In the genomic region with DNA sequence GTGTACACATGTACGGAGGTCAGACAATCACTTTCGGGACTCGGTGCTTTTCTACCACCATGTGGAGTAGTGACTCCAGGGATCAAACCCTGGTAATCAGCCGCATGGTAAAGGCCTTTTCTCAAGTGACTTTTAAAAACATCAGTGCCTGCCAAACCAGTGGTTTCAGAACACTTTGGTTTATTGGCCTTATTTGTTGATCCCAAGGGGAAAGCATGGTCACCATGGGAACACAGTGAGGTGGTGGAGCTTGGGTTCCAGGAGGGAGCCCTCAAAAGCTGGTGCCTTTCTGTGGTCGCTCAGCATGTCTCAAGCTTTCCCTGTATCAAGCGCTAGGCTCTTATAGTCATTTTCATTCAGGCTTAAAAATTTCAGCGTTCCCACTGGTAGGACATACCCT, we compare ENCODE assay signal across 18 mouse cellular contexts.
DNase-seq lines count a peak whose midpoint lies in the region; ATAC-seq and TF ChIP-seq lines count a peak whose summit lies in the region.
"Had no signal": no experiment of that assay in that cellular context is flagged by ENCODE, and none has a peak within 500 bp of the region (broad histone marks: within the 10 kb centered on the region; RNA-seq: fewer than 3 reads in every experiment).

No protein-coding gene starts in this region.

- no peaks in the 10 kb centered on the region for H3K27me3 ChIP-seq in kidney, embryonic 14.5 days (ENCODE audit: control insufficient read depth, insufficient read depth, low read length)
- H3K27me3 ChIP-seq: hindbrain, embryonic 15.5 days; limb, embryonic 15.5 days; neural tube, embryonic 13.5 days had no signal

- no peak overlapping the region for H3K4me3 ChIP-seq in gastrocnemius, adult 2 months
- no peak overlapping the region for H3K4me3 ChIP-seq in kidney, embryonic 14.5 days (ENCODE audit: low read length)
- no peak overlapping the region for H3K4me3 ChIP-seq in lung, adult 2 months (replicated peaks; ENCODE audit: extremely low read depth, low read depth, low read length)
- H3K4me3 ChIP-seq: forebrain, embryonic 13.5 days; hindbrain, embryonic 15.5 days; limb, embryonic 15.5 days; midbrain, embryonic 12.5 days; neural tube, embryonic 13.5 days had no signal

- WGBS in kidney, embryonic 14.5 days = 76% methylated on average over 7 of the region's 7 CpGs
- 75% methylated on average over 7 of the region's 7 CpGs for WGBS in lung, adult 2 months

- 0 out of 2 replicates have a peak, but pooled peaks cover 9% of the 10 kb centered on the region for H3K4me1 ChIP-seq in kidney, embryonic 14.5 days (ENCODE audit: control insufficient read depth, insufficient read depth, low read length)
- H3K4me1 ChIP-seq in lung, adult 2 months (ENCODE audit: control insufficient read depth, insufficient read depth, low read length) = peaks cover 35% of the 10 kb centered on the region
- H3K4me1 ChIP-seq: forebrain, embryonic 13.5 days had no signal

- peaks cover 5% of the 10 kb centered on the region; the same call in 1 of the 2 replicates for H3K36me3 ChIP-seq in kidney, embryonic 14.5 days (ENCODE audit: control insufficient read depth, insufficient read depth, low read length)
- H3K36me3 ChIP-seq: hindbrain, embryonic 15.5 days; midbrain, embryonic 12.5 days; neural tube, embryonic 13.5 days had no signal

- H3K27ac ChIP-seq in gastrocnemius, adult 2 months = peak overlapping the region; percentile 16; the same call in 1 of the 2 replicates
- no peak overlapping the region for H3K27ac ChIP-seq in kidney, embryonic 14.5 days (ENCODE audit: low read depth, low read length)
- H3K27ac ChIP-seq: forebrain, embryonic 13.5 days; hindbrain, embryonic 15.5 days; limb, embryonic 15.5 days; macrophage; midbrain, embryonic 12.5 days; neural tube, embryonic 13.5 days had no signal

- TF ChIP-seq POLR2A in lung, adult 2 months (IDR thresholded peaks at IDR 0.05; ENCODE audit: borderline replicate concordance, extremely low read depth, low read depth, low read length) = no peak

- H3K9me3 ChIP-seq in kidney, embryonic 14.5 days (ENCODE audit: control insufficient read depth, low read length) = no peaks in the 10 kb centered on the region
- H3K9me3 ChIP-seq: forebrain, embryonic 13.5 days; hindbrain, embryonic 15.5 days; limb, embryonic 15.5 days; midbrain, embryonic 12.5 days; neural tube, embryonic 13.5 days had no signal

- no peak overlapping the region for H3K4me2 ChIP-seq in kidney, embryonic 14.5 days (replicated peaks; ENCODE audit: low read depth, low read length)
- H3K4me2 ChIP-seq: forebrain, embryonic 13.5 days; hindbrain, embryonic 15.5 days; limb, embryonic 15.5 days; midbrain, embryonic 12.5 days; neural tube, embryonic 13.5 days had no signal

- intact Hi-C loops in gastrocnemius, adult 2 months (cut with DNase I) = no loop called here

- no peak for DNase-seq in gastrocnemius, adult 2 months
- no peak for DNase-seq in gastrocnemius, postnatal 10 days
- DNase-seq in kidney, postnatal 14 days = peak; percentile 42
- DNase-seq in lung, postnatal 25 days (ENCODE audit: low spot score) = peak; percentile 50
- no peak for DNase-seq in lung, adult 2 months
- no peak for DNase-seq in frontal cortex, adult 2 months (ENCODE audit: extremely low spot score in 1 of 2, low spot score in 1 of 2)
- DNase-seq: cerebellum, adult 9-11 months; kidney, postnatal 4 days; right cerebral cortex, postnatal 25 days; thymus, postnatal 4 days had no signal

- no peak for ATAC-seq in kidney, embryonic 14.5 days (ENCODE audit: low FRiP score, low TSS enrichment)
- ATAC-seq: forebrain, embryonic 13.5 days; intestine, postnatal 0 days had no signal

- H3K9ac ChIP-seq in kidney, embryonic 14.5 days (ENCODE audit: low read depth, low read length) = no peak overlapping the region
- H3K9ac ChIP-seq: forebrain, embryonic 13.5 days; hindbrain, embryonic 15.5 days; limb, embryonic 15.5 days; midbrain, embryonic 12.5 days; neural tube, embryonic 13.5 days had no signal

- no peak for TF ChIP-seq CTCF in gastrocnemius, adult 2 months (IDR thresholded peaks at IDR 0.05)
- TF ChIP-seq CTCF in lung, adult 2 months (IDR thresholded peaks at IDR 0.05; ENCODE audit: insufficient read depth, low read length) = no peak

Comparison
In these comparisons a context has a peak if more than half of its experiments do, and no peak if none do; other contexts are left out.
1. DNase-seq: peak in kidney, postnatal 14 days (single experiment) and lung, postnatal 25 days (single experiment); none in gastrocnemius, adult 2 months (single experiment), gastrocnemius, postnatal 10 days (single experiment), lung, adult 2 months (single experiment) and frontal cortex, adult 2 months (0 of 2).